Mouse (Mus musculus) retina, postnatal 1 day (tissue): ENCODE measurements at regions not wholly inside any gene's neighbourhood (a gene's known extent, or its start where the extent isn't known, plus 50 kb on each side); places are given as distances from the start of the nearest gene placed in this dataset.

Source experiments
- DNase-seq: peaks from one replicate; pipeline ENCODE4 v3.0.0-alpha.2; 2012

DNA sequence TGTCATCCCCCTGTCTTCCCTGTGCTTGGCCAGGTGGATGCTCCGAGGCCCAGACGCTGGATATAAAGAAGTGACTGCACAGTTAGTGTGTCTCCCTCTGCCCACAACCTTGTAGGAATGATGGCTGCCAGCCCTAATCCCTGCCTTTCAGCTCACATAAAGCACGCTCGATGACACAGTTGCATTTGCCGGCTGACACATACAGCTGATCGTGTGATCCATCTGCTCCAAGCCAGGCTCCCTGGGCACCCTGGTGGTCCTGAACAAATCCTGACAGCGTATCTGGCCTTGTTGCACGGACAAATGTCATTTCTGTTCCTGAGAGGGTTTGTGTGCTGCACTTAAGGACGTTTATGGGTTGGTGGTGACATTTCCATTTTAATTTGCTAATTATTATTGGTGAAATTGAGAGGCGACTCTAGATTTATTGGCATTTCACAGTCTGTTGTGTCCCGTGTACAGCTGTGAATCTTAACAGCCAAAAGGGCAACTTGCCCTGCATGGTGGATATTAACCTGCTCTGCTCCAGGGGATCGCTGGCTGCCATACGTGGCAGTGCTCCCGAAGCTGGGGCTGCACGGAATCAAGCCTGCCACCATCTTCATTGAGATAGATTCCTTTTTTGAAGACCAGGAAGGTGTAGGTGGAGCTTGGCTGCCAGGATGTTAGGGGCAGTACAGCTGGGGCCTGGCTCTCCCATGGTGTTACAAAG is 241.9 kb upstream of the Kcnab2 start:
- peak; percentile 50 for DNase-seq

DNA sequence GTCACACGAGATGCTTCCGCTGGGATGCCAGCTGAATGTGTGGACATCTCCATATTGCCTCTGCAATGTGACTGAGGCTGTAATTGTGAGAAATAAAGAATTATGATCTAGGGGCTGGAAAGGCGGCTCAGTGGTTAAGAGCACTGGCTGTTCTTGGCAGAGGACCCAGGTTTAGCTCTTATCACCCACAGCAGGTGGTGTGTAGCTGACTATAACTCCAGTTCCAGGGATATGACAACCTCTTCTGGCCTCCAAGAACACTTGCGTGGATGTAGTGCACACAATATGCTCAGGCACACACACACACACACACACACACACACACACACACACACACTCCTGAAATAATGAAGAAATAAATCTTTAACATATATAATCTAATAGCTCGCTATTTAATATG is 232.7 kb upstream of the Kcnab2 start:
- DNase-seq, result no peak

- no peak for DNase-seq
These were observed 222.5 kb upstream of the Kcnab2 start for GRCm38 (mm10) chr4:152700217-152700616.

GRCm38 (mm10) chr4:152697247-152697960 is 219.7 kb upstream of the Kcnab2 start:
- peak; percentile 64 for DNase-seq

GRCm38 (mm10) chr4:152691735-152692134 is 214.1 kb upstream of the Kcnab2 start:
- DNase-seq, result no peak

DNA sequence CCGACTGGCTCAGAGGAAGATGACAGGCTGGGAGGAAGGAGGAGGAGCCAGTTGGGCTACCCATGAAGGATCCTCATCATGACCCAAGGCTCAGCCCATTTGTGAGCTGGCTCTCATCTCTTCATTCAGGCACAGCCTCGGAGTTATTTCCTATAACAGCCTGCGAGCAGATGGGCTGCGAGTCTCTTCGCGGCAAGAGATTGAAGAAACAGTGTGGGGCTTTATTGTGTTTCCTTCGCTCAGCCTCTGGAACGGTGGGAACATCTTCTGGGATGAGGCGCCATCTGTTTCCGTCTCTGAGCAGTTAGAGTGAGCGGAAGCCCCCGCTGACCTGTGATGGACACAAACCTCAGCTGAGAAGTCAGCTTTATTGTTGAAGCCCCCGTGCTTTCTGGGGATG is 213.6 kb upstream of the Kcnab2 start:
- no peak for DNase-seq

DNA sequence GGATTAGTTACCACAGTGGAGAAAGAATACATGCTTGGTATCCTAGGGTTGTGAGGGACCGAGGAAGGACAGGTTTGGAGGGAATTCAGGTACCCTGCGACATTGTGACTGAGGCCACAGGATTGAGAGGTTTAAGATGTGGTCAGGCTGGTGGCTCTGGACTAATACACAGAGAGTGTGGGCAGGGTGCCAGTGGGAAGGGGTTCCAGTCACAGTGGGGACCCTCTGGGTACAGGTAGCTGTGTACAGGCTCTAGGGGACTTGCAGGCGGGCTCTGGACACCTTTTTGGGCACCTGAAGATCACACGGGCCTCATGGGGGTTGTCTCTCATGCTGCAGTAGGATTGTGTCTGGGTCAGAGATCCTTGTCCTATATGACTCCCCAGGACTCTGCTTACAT is 213.1 kb upstream of the Kcnab2 start:
- DNase-seq, result no peak

DNA sequence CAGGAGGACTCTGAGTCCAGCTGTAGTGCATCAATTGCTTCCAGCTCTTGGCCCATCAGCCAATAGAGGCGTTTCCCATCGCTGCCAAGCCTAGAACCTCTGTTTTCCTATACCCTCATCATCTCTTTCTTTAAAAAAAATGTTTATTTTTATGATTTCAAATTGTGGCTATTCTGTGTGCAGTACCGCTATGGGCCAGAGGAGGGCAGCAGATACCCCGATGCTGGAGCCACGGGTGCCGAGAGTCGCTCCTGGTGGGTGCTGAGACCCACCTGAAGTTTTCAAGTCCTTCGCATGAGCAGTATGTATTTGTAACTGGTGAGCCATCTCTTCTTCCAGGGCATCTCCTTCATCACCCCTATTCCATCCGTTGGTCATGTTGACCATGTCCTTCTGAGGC is 212.2 kb upstream of the Kcnab2 start:
- DNase-seq, result no peak

DNA sequence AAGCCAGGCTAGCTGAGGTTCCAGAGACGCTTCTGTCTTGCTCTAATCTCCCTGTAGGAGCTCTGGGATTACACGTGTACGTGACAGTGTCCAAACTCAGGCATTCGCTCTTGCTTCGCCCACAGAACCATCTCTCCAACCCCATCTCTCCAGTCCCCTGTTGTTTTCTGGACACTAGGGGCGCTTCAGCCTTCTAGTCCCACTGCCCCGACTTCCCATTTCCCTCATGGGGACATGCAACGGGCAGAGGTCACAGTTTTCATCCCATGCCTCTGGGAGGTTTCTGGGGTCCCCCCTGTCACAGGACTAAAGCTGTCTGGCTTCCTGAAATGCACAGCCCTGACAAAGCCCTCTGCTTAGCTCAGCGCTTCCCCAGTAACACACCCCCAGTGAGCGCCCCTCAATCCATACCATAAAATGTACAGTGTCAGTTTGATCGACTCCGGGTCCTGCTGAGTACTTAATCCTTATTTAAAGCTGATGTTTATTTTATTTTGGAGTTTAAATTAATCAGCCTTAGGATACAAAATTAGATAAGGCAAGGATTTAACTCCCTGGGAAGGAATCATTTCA is 208.9 kb upstream of the Kcnab2 start:
- DNase-seq, result peak; percentile 43

- DNase-seq, result peak; percentile 72
These were observed 196.5 kb upstream of the Kcnab2 start for GRCm38 (mm10) chr4:152674140-152674539.

DNA sequence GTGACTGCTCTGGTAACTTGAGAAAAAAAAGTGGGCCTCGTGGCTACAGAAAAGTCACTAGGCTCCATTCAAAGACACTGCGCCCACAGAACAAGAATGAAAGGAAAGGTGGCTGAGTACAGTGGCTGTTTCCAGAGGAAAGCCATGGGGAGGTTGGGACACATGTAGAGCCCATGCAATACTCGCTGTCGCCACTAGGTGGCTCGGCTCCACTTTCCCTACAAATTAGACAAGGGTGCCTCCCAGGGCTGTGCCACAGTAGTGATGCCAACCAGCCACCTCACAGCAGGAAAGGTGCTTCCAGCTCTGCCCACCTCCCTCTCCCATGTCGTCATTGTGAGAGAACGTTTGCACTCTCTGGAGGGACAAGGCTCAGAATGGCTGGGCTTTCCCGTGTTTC is 185.8 kb upstream of the Kcnab2 start:
- DNase-seq, result peak; percentile 52

DNA sequence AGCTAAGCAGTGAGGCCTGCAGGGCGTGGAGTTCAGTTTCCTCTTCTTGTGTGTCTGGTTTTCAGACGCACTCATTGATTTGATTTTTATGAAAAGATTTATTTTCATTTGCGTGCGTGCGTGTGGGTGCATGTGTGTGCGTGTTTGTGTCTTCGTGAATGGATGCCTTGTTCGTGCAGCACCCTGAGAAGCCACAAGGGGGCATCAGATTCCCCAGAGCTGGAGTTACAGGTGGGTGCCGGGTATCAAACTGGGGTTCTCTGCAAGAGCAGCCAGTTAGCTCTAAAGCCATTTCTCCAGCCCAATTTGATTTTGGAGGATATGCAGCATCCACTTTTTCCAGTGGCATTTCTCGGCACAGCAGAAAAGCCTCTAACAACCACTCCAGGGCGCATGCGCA is 185.4 kb upstream of the Kcnab2 start:
- no peak for DNase-seq

GRCm38 (mm10) chr4:152662439-152662838 is 184.8 kb upstream of the Kcnab2 start:
- DNase-seq, result no peak

DNA sequence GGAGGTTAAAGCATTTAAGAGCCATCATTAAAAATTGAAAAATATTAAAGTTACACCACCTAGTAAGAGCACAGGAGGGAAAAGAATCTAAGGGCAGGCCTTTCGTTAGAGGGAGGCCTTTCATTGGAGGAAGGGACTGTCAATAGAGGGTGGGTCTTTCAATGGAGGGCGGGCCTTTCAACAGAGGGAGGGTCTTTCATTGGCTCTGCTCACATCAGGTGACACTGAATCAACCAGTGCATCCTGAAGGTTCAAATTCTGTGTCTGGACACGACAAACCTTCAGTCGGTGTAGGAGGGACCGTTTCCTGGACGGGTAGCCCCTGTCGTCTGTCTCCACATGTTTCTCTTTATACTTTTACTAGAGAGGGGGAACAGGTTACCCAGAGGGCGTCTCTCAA is 172.5 kb upstream of the Kcnab2 start:
- DNase-seq, result no peak

- DNase-seq, result peak; percentile 53
These were observed 169.9 kb upstream of the Kcnab2 start for GRCm38 (mm10) chr4:152647620-152648019.

DNA sequence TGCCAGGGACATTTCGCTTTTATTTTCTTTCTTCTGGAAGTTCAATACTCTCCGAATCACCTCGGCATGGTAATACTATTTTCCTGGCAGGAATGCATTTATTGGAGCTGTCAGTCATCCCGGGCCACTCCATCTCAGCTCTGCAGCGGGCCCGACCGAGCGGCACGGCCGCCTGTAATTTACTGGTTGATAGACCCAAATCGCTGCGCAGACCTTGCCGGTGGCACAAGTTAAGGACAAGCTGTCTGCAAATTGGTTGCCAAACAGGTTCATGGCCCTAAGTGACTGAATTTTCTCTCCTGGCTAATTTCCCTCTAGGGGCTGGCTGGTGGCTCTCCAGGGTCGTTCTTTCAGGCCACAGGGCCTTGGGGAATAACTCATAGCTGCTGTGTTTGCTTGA is 169.4 kb upstream of the Kcnab2 start:
- DNase-seq, result no peak

DNA sequence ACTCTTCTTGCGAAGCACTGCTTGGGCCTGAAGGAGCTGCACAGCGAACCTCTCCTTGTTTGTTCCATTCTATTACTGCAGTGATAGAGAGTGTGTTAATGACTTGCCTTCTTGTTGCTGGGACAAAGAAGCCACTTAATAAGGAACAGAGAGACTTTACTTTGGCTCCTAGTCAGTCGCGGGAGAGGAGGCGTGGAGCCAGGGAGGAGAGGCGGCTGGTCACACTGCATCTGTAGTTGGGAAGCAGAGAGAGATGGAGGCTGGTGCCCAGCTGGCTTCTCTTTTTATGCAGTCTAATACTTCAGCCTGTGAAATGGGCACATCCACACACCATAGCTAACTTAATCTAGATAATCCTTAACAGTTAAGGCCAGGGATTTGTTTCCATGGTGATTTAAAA is 159.4 kb upstream of the Kcnab2 start:
- DNase-seq, result no peak

- peak; percentile 28 for DNase-seq
These were observed 156.2 kb upstream of the Kcnab2 start for GRCm38 (mm10) chr4:152633896-152634295.

DNA sequence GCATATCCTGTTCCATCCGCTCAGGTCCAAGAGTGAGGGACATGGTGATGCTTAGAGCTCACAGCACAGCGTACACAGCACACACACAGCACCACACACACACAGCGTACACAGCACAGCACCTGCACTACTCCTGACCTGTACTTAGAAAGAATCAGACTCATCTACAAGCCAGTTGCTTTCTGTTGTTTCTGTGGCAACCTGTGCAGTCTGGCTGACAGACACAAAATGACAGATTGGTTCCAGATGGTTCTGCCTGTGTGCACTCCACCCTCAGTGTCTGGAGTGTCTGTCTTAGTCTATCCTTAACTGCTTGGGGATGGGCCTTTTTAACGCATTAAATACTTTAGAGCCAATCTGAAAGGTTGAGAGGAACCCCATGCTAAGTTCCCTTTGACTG is 150.4 kb upstream of the Kcnab2 start:
- no peak for DNase-seq

DNA sequence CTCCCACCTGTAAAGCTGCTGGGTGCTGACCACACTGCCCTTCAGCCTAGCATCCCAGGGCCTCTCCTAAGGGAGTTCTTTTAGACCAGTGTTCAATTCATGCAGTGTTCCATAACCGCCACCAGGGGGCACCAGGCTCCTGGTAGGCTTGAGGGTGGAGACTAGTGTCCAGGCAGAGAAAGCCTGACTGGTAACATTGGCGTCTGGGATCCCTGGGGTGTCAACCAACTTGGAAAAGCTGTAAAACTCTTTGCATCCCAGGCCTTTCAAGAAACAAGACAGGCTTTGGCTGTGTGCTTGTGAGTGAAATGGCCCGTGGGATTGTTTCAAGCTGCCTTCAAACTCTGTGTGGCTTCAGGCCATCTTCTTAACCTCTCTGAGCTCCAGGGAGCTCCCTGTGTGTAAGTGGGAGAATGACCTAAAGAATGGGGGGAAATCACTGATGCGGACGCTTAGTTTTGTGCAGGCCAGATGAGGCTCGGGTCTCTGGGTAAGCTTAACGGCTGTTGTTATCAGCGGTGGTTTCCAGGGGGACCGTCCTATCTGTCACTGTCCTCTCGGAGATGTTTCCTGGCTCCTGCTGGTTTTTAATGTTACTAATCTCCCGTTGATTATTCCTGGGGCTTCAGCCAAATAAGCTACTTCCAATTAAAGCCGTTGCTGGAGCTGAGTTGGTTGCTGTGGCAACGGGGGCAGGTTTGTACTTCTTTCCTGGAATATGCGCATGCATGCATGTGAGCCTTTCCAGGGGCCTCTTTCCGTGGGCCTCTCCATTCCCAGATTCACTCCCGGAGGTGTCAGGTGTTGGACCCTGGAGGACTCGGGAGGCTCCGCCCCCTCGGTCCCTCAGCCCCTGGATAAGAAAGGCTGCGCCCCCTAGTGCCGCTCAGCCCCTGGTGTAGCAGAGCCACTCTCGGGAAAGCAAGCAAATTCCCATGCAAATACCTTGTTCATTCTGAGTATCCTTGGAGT is 147.6 kb upstream of the Kcnab2 start:
- peak; percentile 91 for DNase-seq

- DNase-seq, result peak; percentile 13
These were observed 144.5 kb upstream of the Kcnab2 start for GRCm38 (mm10) chr4:152622022-152622777.

GRCm38 (mm10) chr4:152617636-152618035 is 140.0 kb upstream of the Kcnab2 start:
- peak; percentile 40 for DNase-seq
